Mouse (Mus musculus): ENCODE data around the gene Ano9.

Ano9 gene

GRCm38 (mm10) chr7:141062525-141062924 is 55.1 kb downstream of the Ano9 start:
- DNase-seq (ENCODE audit: low read depth) = peak; percentile 15

- no peak for DNase-seq (ENCODE audit: low read depth)
These were observed 56.3 kb downstream of the Ano9 start for GRCm38 (mm10) chr7:141061269-141061692.

- no peak for DNase-seq (ENCODE audit: low read depth)
These were observed 57.0 kb downstream of the Ano9 start, which contains the start of gene B4galnt4 for GRCm38 (mm10) chr7:141060426-141061242. Gene B4galnt4, plus strand, starts transcription at chr7:141061104.

- DNase-seq (ENCODE audit: low read depth) = no peak
These were observed 57.7 kb downstream of the Ano9 start for GRCm38 (mm10) chr7:141059929-141060328.

GRCm38 (mm10) chr7:141058601-141059341 is 58.8 kb downstream of the Ano9 start:
- peak; percentile 78 for DNase-seq (ENCODE audit: low read depth)

DNA sequence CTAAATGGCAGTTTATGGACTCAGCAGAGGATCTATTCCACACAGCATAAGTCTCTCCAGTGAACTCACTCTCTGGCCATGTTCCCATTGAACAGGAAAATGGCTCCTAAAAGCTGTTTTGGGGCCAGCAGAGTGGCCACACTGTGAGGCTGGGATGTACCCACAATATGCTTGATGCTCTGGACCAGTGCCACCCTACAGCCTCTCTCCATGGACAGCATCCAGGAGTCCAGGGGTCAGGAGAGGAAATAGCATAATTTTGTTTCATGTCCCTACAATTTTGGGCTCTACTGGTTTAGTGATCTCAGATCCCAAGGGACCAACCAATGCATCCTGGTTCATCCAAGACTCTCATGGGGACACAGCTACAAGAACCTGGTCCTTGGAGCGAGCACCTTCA is 60.1 kb downstream of the Ano9 start:
- no peak for DNase-seq (ENCODE audit: low read depth)

GRCm38 (mm10) chr7:141056976-141057375 is 60.6 kb downstream of the Ano9 start:
- DNase-seq (ENCODE audit: low read depth) = no peak

DNA sequence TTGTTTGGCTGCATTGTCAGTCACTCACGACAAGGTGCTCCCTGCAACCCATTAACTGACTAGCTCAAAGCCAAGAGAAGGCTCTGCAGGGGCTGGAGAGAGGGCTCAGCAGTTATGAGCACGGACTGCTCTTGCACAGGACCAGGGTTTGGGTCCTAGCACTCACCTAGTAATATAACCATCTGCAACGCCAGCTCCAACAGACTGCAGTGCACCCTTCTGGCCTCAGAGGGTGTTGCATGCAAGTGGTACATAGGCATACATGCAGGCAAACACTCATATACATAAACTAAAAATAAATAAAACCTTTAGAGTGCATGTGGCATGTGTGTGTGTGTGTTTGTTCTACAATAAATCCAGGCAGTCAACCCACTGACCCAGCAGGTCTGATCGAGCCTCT is 61.8 kb downstream of the Ano9 start:
- DNase-seq (ENCODE audit: low read depth) = no peak

GRCm38 (mm10) chr7:141052421-141052820 is 65.2 kb downstream of the Ano9 start:
- no peak for DNase-seq (ENCODE audit: low read depth)

DNA sequence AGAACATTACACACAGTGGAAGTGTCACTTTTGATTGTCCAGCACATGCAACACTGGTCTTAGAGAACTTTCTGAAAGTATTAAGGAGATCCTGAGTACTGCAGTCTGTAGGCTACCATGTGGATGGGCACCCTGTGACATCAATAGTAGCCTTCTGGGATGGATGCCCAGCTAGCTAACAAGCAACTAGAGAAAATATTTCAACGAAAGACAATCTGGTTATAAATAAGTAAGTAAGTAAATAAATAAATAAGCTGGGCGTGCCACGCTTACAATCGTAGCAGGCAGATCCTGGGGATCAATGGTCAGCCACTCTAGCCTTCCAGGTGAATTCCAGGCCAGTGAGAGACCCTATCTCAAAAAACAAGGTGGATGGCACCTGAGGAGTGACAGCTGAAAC is 65.6 kb downstream of the Ano9 start:
- no peak for DNase-seq (ENCODE audit: low read depth)
